Mouse (Mus musculus): ENCODE measurements around the gene Gfod2. TPM values are rescaled to one million over a fixed set of nuclear protein-coding genes. Genes with fewer than 3 reads are reported as not detected.
A peak's percentile ranks its signal among the peaks of the same experiment; 100 is the strongest.

The Gfod2 gene
- polyA plus RNA-seq (2012; rRNA removed) = 5.6 and 8.7 TPM in 2 replicates

GRCm38 (mm10) chr8:105758277-105759108, at the start of gene Gfod2:
Gene Gfod2 (minus strand): TSS chr8:105758664.
- WGBS = 2% methylated on average over 57 of the region's 57 CpGs
- peak; percentile 83 for DNase-seq (ENCODE audit: low read depth, low spot score)

- no peak for DNase-seq (ENCODE audit: low read depth, low spot score)
- WGBS = 66% methylated on average over 5 of the region's 5 CpGs
Measured at GRCm38 (mm10) chr8:105807766-105808165, 49.3 kb upstream of the Gfod2 start.

DNA sequence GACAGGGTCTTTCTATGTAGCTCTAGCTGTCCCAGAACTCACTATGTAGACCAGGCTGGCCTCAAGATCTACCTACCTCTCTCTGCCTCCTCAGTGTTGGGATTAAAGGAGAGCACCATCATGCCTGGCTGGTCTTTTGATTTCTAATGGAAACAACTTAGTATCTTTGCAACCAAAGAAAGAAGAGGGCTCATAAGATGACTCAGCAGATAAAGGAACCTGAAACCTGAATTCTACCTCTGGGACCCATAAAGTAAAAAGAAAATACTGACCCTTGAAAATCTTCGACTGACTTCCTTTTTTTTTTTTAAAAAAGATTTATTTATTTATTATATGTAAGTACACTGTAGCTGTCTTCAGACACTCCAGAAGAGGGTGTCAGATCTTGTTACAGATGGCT, 47.5 kb upstream of the Gfod2 start:
- WGBS = 37% methylated on average over 1 of the region's 1 CpGs

GRCm38 (mm10) chr8:105805346-105805745, 46.9 kb upstream of the Gfod2 start:
- 57% methylated on average over 3 of the region's 3 CpGs for WGBS
- DNase-seq (ENCODE audit: low read depth, low spot score) = no peak

More for the DNA sequence above, 47.5 kb upstream of the Gfod2 start:
- DNase-seq (ENCODE audit: low read depth, low spot score) = no peak

GRCm38 (mm10) chr8:105804797-105805196, 46.3 kb upstream of the Gfod2 start:
- DNase-seq (ENCODE audit: low read depth, low spot score) = no peak
- WGBS = 77% methylated on average over 7 of the region's 7 CpGs

- WGBS = 73% methylated on average over 6 of the region's 6 CpGs
- no peak for DNase-seq (ENCODE audit: low read depth, low spot score)
Measured at GRCm38 (mm10) chr8:105801153-105801904, 42.9 kb upstream of the Gfod2 start.

GRCm38 (mm10) chr8:105799091-105799812, 40.8 kb upstream of the Gfod2 start:
- 22% methylated on average over 8 of the region's 8 CpGs for WGBS
- DNase-seq (ENCODE audit: low read depth, low spot score) = peak; percentile 70

- no peak for DNase-seq (ENCODE audit: low read depth, low spot score)
- WGBS = 82% methylated on average over 5 of the region's 5 CpGs
Measured at GRCm38 (mm10) chr8:105798408-105798807, 39.9 kb upstream of the Gfod2 start.

GRCm38 (mm10) chr8:105795785-105796184, 37.3 kb upstream of the Gfod2 start:
- no peak for DNase-seq (ENCODE audit: low read depth, low spot score)
- WGBS = 19% methylated on average over 1 of the region's 1 CpGs

- 25% methylated on average over 3 of the region's 3 CpGs for WGBS
- peak; percentile 68 for DNase-seq (ENCODE audit: low read depth, low spot score)
Measured at GRCm38 (mm10) chr8:105794009-105794598, 35.6 kb upstream of the Gfod2 start.

- no peak for DNase-seq (ENCODE audit: low read depth, low spot score)
- WGBS = 78% methylated on average over 1 of the region's 1 CpGs
Measured at GRCm38 (mm10) chr8:105793331-105793730, 34.9 kb upstream of the Gfod2 start.

DNA sequence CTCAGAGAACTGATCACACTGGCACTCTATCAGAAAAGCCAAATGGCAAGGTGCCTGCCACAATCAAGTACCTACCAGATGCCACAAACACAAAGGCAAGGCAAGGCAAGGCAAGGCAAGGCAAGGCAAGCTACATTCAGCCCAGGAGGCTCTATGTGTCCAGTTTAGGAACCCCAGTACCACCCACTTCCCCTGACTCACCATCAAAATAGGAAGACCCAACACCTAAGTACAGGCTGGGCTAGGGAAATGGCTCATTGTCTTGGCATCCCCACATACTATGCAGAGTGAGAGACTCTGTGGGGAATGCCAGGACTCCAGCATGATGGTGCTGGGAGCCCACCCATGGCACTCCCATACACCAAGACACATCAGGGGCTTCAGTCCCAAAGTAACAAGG, 31.2 kb upstream of the Gfod2 start:
- DNase-seq (ENCODE audit: low read depth, low spot score) = no peak

GRCm38 (mm10) chr8:105788927-105789326, 30.5 kb upstream of the Gfod2 start:
- 59% methylated on average over 4 of the region's 4 CpGs for WGBS
- DNase-seq (ENCODE audit: low read depth, low spot score) = no peak

GRCm38 (mm10) chr8:105788241-105788640, 29.8 kb upstream of the Gfod2 start:
- no peak for DNase-seq (ENCODE audit: low read depth, low spot score)
- 95% methylated on average over 2 of the region's 2 CpGs for WGBS

DNA sequence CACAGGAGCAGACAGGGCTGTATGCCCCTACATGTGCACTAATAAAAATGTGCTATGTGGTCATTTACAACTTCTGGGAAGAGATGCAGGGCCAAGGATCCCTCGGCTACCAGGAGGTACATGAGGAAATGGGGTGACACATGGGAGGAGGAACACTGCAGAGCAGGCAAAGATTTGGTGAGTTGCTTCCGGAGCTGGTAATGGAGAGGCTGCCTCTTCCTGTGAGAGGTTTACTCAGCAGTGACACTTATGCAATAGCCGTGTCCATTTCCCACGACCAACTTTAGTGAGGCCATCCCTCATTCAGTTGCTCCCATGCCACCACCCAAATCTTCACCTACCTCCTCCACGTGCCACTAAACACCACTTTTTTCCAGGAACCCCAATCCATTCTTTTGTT, 21.8 kb upstream of the Gfod2 start:
- DNase-seq (ENCODE audit: low read depth, low spot score) = no peak
- WGBS = 29% methylated on average over 5 of the region's 5 CpGs

DNA sequence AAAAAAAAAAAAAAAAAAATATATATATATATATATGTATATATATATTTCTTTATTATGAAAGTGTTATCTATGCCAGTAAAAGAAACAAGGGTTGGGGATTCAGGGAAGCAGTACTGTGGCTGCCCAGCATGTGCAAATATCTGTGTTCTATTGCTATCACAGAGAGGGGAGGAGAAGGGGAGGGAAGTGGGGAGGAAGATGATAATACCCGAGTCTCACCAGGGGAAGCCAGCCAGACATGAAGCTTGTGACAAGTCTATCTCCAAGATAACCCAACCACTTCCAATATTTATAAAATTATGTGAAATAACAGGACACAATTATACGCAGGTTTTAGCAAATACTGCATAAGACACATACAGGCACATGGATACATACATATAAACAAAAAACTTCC, 19.4 kb upstream of the Gfod2 start:
- DNase-seq (ENCODE audit: low read depth, low spot score) = no peak

DNA sequence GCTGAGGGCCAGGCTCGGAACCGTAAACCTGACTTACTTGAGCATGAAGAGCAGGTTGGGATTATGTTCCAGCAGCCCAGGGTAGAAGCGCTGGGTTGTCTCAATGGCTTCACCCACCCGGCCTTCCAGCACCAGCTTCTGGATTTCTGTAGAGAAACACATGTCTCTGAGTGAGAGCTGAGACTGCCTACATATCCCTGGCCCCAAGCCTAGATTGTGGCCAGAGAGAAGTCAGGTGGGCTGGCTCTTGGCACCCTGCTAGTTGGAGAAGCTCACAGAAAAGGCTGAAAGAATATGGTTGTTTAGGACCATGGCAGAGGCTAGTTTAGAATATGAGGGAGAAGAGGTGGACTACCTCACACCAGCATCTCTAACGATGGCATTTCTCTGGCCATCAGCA, 16.0 kb upstream of the Gfod2 start:
- 95% methylated on average over 5 of the region's 5 CpGs for WGBS
- DNase-seq (ENCODE audit: low read depth, low spot score) = no peak

More for the DNA sequence above, 19.4 kb upstream of the Gfod2 start:
- WGBS = 89% methylated on average over 2 of the region's 2 CpGs

GRCm38 (mm10) chr8:105773441-105773861, 15.0 kb upstream of the Gfod2 start:
- 82% methylated on average over 1 of the region's 1 CpGs for WGBS
- no peak for DNase-seq (ENCODE audit: low read depth, low spot score)

- WGBS = 90% methylated on average over 12 of the region's 12 CpGs
- no peak for DNase-seq (ENCODE audit: low read depth, low spot score)
Measured at GRCm38 (mm10) chr8:105771398-105772175, 13.1 kb upstream of the Gfod2 start.
